9 mouse cellular contexts compared by ENCODE assay signal in the genomic region with DNA sequence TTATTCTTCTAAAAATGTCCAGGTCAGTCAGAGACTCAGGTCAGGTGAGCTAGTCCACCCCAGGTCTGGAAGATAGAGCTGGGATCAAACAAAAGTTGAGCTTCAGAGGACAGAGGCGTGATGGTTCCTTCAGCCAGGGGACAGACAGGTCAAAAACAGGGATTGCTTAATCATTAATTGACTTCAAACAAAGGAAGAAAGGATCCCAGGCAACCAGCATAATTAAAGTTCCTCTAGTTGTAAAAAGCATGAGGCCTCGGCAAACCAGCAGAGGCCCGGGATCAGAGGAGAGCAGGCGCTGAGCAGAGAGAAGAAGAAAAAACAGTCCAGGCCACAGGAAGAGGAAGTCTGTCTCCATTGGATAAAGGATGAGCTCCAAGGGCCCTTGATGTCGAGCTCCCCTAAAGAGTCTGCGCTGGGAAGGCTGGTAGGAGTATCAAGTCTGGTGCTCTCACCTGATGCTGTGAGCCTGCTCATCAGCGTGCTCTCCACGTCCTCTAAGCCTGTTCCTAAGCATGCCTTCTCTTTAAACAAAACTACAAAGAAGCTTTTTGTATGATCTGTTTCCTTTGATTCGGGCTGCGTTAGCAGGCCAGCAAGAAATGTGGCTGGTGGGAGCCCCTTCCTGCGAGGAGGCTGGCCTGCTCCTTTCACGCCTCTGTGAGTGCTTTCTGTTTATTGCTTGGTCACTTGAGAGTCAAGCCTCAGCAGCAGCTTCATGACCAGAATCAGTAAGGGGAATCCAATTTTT. TPM values are rescaled to one million over a fixed set of nuclear protein-coding genes. Genes with fewer than 3 reads are reported as not detected.
A peak's percentile ranks its signal among the peaks of the same experiment; 100 is the strongest.
DNase-seq lines count a peak whose midpoint lies in the region; ATAC-seq and TF ChIP-seq lines count a peak whose summit lies in the region.
"Had no signal": no experiment of that assay in that cellular context is flagged by ENCODE, and none has a peak within 500 bp of the region (broad histone marks: within the 10 kb centered on the region; RNA-seq: fewer than 3 reads in every experiment).

No protein-coding gene starts in this region.

- 22% methylated on average over 12 of the region's 12 CpGs for WGBS in forebrain, embryonic 10.5 days
- 16% methylated on average over 12 of the region's 12 CpGs for WGBS in kidney, embryonic 15.5 days
- 12% methylated on average over 12 of the region's 12 CpGs for WGBS in midbrain, embryonic 16.5 days

- no peak overlapping the region for H3K9ac ChIP-seq in kidney, embryonic 15.5 days
- no peak overlapping the region for H3K9ac ChIP-seq in midbrain, embryonic 16.5 days (ENCODE audit: low read depth, low read length)
- H3K9ac ChIP-seq: embryonic facial prominence, embryonic 12.5 days had no signal

- TF ChIP-seq POLR2A in brain, embryonic 14.5 days (IDR thresholded peaks at IDR 0.05; ENCODE audit: borderline replicate concordance, extremely low read depth, insufficient read depth, insufficient read length, poor library complexity, severe bottlenecking): no peak

- H3K27me3 ChIP-seq in forebrain, embryonic 10.5 days (ENCODE audit: poor library complexity, severe bottlenecking): no peaks in the 10 kb centered on the region
- no peaks in the 10 kb centered on the region for H3K27me3 ChIP-seq in kidney, embryonic 15.5 days
- no peaks in the 10 kb centered on the region for H3K27me3 ChIP-seq in midbrain, embryonic 16.5 days (ENCODE audit: control insufficient read depth, insufficient read depth, low read depth, low read length)
- H3K27me3 ChIP-seq: embryonic facial prominence, embryonic 12.5 days had no signal

- peak; percentile 88 for DNase-seq in brain, embryonic 14.5 days (ENCODE audit: low read depth)
- peak; percentile 38 for DNase-seq in forebrain, embryonic 10.5 days (ENCODE audit: extremely low spot score, low spot score)
- no peak for DNase-seq in left cerebral cortex, adult 2 months (ENCODE audit: extremely low spot score in 1 of 2, low spot score in 2 of 2)
- no peak for DNase-seq in adrenal gland, adult 2 months
- no peak for DNase-seq in left cerebral cortex, postnatal 14 days (ENCODE audit: low spot score in 2 of 2)
- DNase-seq: heart, postnatal 36 days had no signal

- H3K4me1 ChIP-seq in forebrain, embryonic 10.5 days: peaks cover 33% of the 10 kb centered on the region
- H3K4me1 ChIP-seq in kidney, embryonic 15.5 days: peaks cover 22% of the 10 kb centered on the region
- peaks cover 18% of the 10 kb centered on the region for H3K4me1 ChIP-seq in midbrain, embryonic 16.5 days (ENCODE audit: control insufficient read depth, insufficient read depth, low read length)
- H3K4me1 ChIP-seq: embryonic facial prominence, embryonic 12.5 days had no signal

- peak overlapping the region; percentile 83 for H3K27ac ChIP-seq in forebrain, embryonic 10.5 days
- peak overlapping the region; percentile 80 for H3K27ac ChIP-seq in kidney, embryonic 15.5 days
- H3K27ac ChIP-seq in midbrain, embryonic 16.5 days (ENCODE audit: low read length): peak overlapping the region; percentile 48
- no peak overlapping the region for H3K27ac ChIP-seq in left cerebral cortex, adult 2 months
- H3K27ac ChIP-seq: embryonic facial prominence, embryonic 12.5 days had no signal

- H3K9me3 ChIP-seq in forebrain, embryonic 10.5 days: no peaks in the 10 kb centered on the region
- H3K9me3 ChIP-seq in kidney, embryonic 15.5 days (replicated peaks): no peaks in the 10 kb centered on the region
- no peaks in the 10 kb centered on the region for H3K9me3 ChIP-seq in midbrain, embryonic 16.5 days (replicated peaks; ENCODE audit: control insufficient read depth, low read length, poor library complexity, severe bottlenecking)
- H3K9me3 ChIP-seq: embryonic facial prominence, embryonic 12.5 days had no signal

- no peaks in the 10 kb centered on the region for H3K36me3 ChIP-seq in forebrain, embryonic 10.5 days (replicated peaks)
- no peaks in the 10 kb centered on the region for H3K36me3 ChIP-seq in kidney, embryonic 15.5 days
- H3K36me3 ChIP-seq in midbrain, embryonic 16.5 days (ENCODE audit: control insufficient read depth, insufficient read depth, low read length): no peaks in the 10 kb centered on the region
- H3K36me3 ChIP-seq: embryonic facial prominence, embryonic 12.5 days had no signal

- peak overlapping the region; percentile 11; the same call in 1 of the 2 replicates for H3K4me3 ChIP-seq in forebrain, embryonic 10.5 days
- H3K4me3 ChIP-seq in kidney, embryonic 15.5 days (replicated peaks): no peak overlapping the region
- no peak overlapping the region for H3K4me3 ChIP-seq in midbrain, embryonic 16.5 days (ENCODE audit: low read depth, low read length)
- H3K4me3 ChIP-seq in left cerebral cortex, adult 2 months: no peak overlapping the region
- H3K4me3 ChIP-seq: embryonic facial prominence, embryonic 12.5 days had no signal

- intact Hi-C loops in left cerebral cortex, adult 2 months (cut with DNase I): no loop called here
- intact Hi-C loops in left cerebral cortex, postnatal 14 days (cut with DNase I): no loop called here

- H3K4me2 ChIP-seq in kidney, embryonic 15.5 days: peak overlapping the region; percentile 45
- 0 out of 2 replicates have a peak overlapping the region, but pooled peaks have one; percentile 3 for H3K4me2 ChIP-seq in midbrain, embryonic 16.5 days (ENCODE audit: low read length)
- H3K4me2 ChIP-seq: embryonic facial prominence, embryonic 12.5 days had no signal

- TF ChIP-seq CTCF in brain, embryonic 14.5 days (IDR thresholded peaks at IDR 0.05; ENCODE audit: borderline replicate concordance, extremely low read depth, insufficient read depth, insufficient read length): no peak
- no peak for TF ChIP-seq CTCF in left cerebral cortex, adult 2 months (IDR thresholded peaks at IDR 0.05)

- ATAC-seq in kidney, embryonic 15.5 days (replicated peaks; ENCODE audit: low FRiP score): peak; percentile 66
- peak; percentile 90 for ATAC-seq in midbrain, embryonic 16.5 days

RNA-seq across cellular contexts. Expression of a gene that starts 14.9 kb away (rescaled TPM):
- polyA plus RNA-seq in brain, embryonic 14.5 days (2012; rRNA removed): 0.05 TPM in 1 of 2 replicates, not detected in the other
- polyA plus RNA-seq in forebrain, embryonic 10.5 days (2016; fragmentation: Nextera tagmentation; extraction: Ambion mirVana): 0.27 and 0.41 TPM in 2 replicates
- 0.22 and 0.31 TPM in 2 replicates for polyA plus RNA-seq in kidney, embryonic 15.5 days (2015; fragmentation: Nextera tagmentation; extraction: Ambion mirVana)
- polyA plus RNA-seq in midbrain, embryonic 16.5 days (2015; fragmentation: Nextera tagmentation; extraction: Ambion mirVana): not detected in 2 replicates
- total RNA-seq in left cerebral cortex, adult 2 months (2021): not detected
- not detected for total RNA-seq in adrenal gland, adult 2 months (2021)
- not detected in 2 replicates for polyA plus RNA-seq in adrenal gland, adult 2 months (2012; rRNA removed)
- not detected for total RNA-seq in left cerebral cortex, postnatal 14 days (2021)

RNA-seq across cellular contexts. Expression of a gene that starts 24.7 kb away (rescaled TPM):
- not detected in 2 replicates for polyA plus RNA-seq in brain, embryonic 14.5 days (2012; rRNA removed)
- 0.14 and 0.42 TPM in 2 replicates for polyA plus RNA-seq in forebrain, embryonic 10.5 days (2016; fragmentation: Nextera tagmentation; extraction: Ambion mirVana)
- polyA plus RNA-seq in kidney, embryonic 15.5 days (2015; fragmentation: Nextera tagmentation; extraction: Ambion mirVana): 0.26 and 0.46 TPM in 2 replicates
- not detected in 2 replicates for polyA plus RNA-seq in midbrain, embryonic 16.5 days (2015; fragmentation: Nextera tagmentation; extraction: Ambion mirVana)
- total RNA-seq in left cerebral cortex, adult 2 months (2021): not detected
- not detected for total RNA-seq in adrenal gland, adult 2 months (2021)
- polyA plus RNA-seq in adrenal gland, adult 2 months (2012; rRNA removed): not detected in 2 replicates
- not detected for total RNA-seq in left cerebral cortex, postnatal 14 days (2021)
- total RNA-seq: heart, postnatal 36 days had no signal

RNA-seq across cellular contexts. Expression of a gene that starts 30.8 kb away (rescaled TPM):
- not detected in 2 replicates for polyA plus RNA-seq in brain, embryonic 14.5 days (2012; rRNA removed)
- polyA plus RNA-seq in forebrain, embryonic 10.5 days (2016; fragmentation: Nextera tagmentation; extraction: Ambion mirVana): not detected in 2 replicates
- polyA plus RNA-seq in kidney, embryonic 15.5 days (2015; fragmentation: Nextera tagmentation; extraction: Ambion mirVana): 0.25 and 0.51 TPM in 2 replicates
- not detected in 2 replicates for polyA plus RNA-seq in midbrain, embryonic 16.5 days (2015; fragmentation: Nextera tagmentation; extraction: Ambion mirVana)
- not detected for total RNA-seq in left cerebral cortex, adult 2 months (2021)
- total RNA-seq in adrenal gland, adult 2 months (2021): not detected
- not detected in 2 replicates for polyA plus RNA-seq in adrenal gland, adult 2 months (2012; rRNA removed)
- total RNA-seq in left cerebral cortex, postnatal 14 days (2021): not detected
- total RNA-seq: heart, postnatal 36 days had no signal
- polyA plus RNA-seq: embryonic facial prominence, embryonic 12.5 days had no signal

RNA-seq across cellular contexts. Expression of a gene that starts 36.4 kb away (rescaled TPM):
- not detected in 2 replicates for polyA plus RNA-seq in brain, embryonic 14.5 days (2012; rRNA removed)
- not detected in 2 replicates for polyA plus RNA-seq in forebrain, embryonic 10.5 days (2016; fragmentation: Nextera tagmentation; extraction: Ambion mirVana)
- 0.42 and 0.55 TPM in 2 replicates for polyA plus RNA-seq in kidney, embryonic 15.5 days (2015; fragmentation: Nextera tagmentation; extraction: Ambion mirVana)
- not detected in 2 replicates for polyA plus RNA-seq in midbrain, embryonic 16.5 days (2015; fragmentation: Nextera tagmentation; extraction: Ambion mirVana)
- total RNA-seq in left cerebral cortex, adult 2 months (2021): not detected
- not detected for total RNA-seq in adrenal gland, adult 2 months (2021)
- not detected in 2 replicates for polyA plus RNA-seq in adrenal gland, adult 2 months (2012; rRNA removed)
- total RNA-seq in left cerebral cortex, postnatal 14 days (2021): not detected
- total RNA-seq: heart, postnatal 36 days had no signal
- polyA plus RNA-seq: embryonic facial prominence, embryonic 12.5 days had no signal

RNA-seq across cellular contexts. Expression of a gene that starts 42.5 kb away (rescaled TPM):
- polyA plus RNA-seq in brain, embryonic 14.5 days (2012; rRNA removed): 0.08 TPM in 1 of 2 replicates, not detected in the other
- not detected in 2 replicates for polyA plus RNA-seq in forebrain, embryonic 10.5 days (2016; fragmentation: Nextera tagmentation; extraction: Ambion mirVana)
- 0.19 and 0.71 TPM in 2 replicates for polyA plus RNA-seq in kidney, embryonic 15.5 days (2015; fragmentation: Nextera tagmentation; extraction: Ambion mirVana)
- not detected in 2 replicates for polyA plus RNA-seq in midbrain, embryonic 16.5 days (2015; fragmentation: Nextera tagmentation; extraction: Ambion mirVana)
- not detected for total RNA-seq in left cerebral cortex, adult 2 months (2021)
- not detected for total RNA-seq in adrenal gland, adult 2 months (2021)
- not detected in 2 replicates for polyA plus RNA-seq in adrenal gland, adult 2 months (2012; rRNA removed)
- not detected for total RNA-seq in left cerebral cortex, postnatal 14 days (2021)
- total RNA-seq: heart, postnatal 36 days had no signal
- polyA plus RNA-seq: embryonic facial prominence, embryonic 12.5 days had no signal

Comparison
In these comparisons a context has a peak if more than half of its experiments do, and no peak if none do; other contexts are left out.
1. DNase-seq: peak in brain, embryonic 14.5 days (single experiment) and forebrain, embryonic 10.5 days (single experiment); none in left cerebral cortex, adult 2 months (0 of 2), adrenal gland, adult 2 months (single experiment) and left cerebral cortex, postnatal 14 days (0 of 2).